Mouse (Mus musculus) stomach, embryonic 14.5 days (tissue): ENCODE measurements around the gene Larp1. TPM values are rescaled to one million over a fixed set of nuclear protein-coding genes. Genes with fewer than 3 reads are reported as not detected.

ENCODE experiments used
- ATAC-seq: fragments of 200-750 bp; cut with Nextera tagmentation; 2 replicates; pipeline ENCODE4 v1.8.0; 2017; ENCODE audit warnings: low read depth, moderate TSS enrichment; ENCODE audit not compliant: insufficient number of reproducible peaks, insufficient read depth, low FRiP score
- H3K27ac ChIP-seq: fragments of 300-500 bp; sonication (generic); 2 replicates; pipeline ENCODE4 v1.5.1; 2014; ENCODE audit warnings: mild to moderate bottlenecking, low read length, moderate library complexity, mixed read lengths
- H3K27me3 ChIP-seq: fragments of 300-500 bp; sonication (generic); 2 replicates; pipeline ENCODE4 v1.6.1; 2014; ENCODE audit warnings: low read length, control low read depth, mixed read lengths; ENCODE audit not compliant: control insufficient read depth, insufficient read depth
- H3K36me3 ChIP-seq: fragments of 300-500 bp; sonication (generic); 2 replicates; pipeline ENCODE4 v1.6.1; 2014; ENCODE audit warnings: mild to moderate bottlenecking, control low read depth, low read length, moderate library complexity, mixed read lengths; ENCODE audit not compliant: control insufficient read depth, insufficient read depth
- H3K4me1 ChIP-seq: fragments of 300-500 bp; sonication (generic); 2 replicates; pipeline ENCODE4 v1.6.1; 2014; ENCODE audit warnings: low read length, control low read depth, mixed read lengths; ENCODE audit not compliant: control insufficient read depth, insufficient read depth
- H3K4me2 ChIP-seq: fragments of 300-500 bp; sonication (generic); replicated peaks from 2 replicates; pipeline ENCODE4 v1.6.1; 2014; ENCODE audit warnings: low read depth, low read length, control low read depth
- H3K4me3 ChIP-seq: fragments of 300-500 bp; sonication (generic); 2 replicates; pipeline ENCODE4 v1.5.1; 2014; ENCODE audit warnings: low read depth, low read length, control low read depth
- H3K9ac ChIP-seq: fragments of 300-500 bp; sonication (generic); replicated peaks from 2 replicates; pipeline ENCODE4 v1.6.1; 2014; ENCODE audit warnings: low read depth, mild to moderate bottlenecking, control low read depth, low read length, moderate library complexity, mixed read lengths
- H3K9me3 ChIP-seq: fragments of 300-500 bp; sonication (generic); 2 replicates; pipeline ENCODE4 v1.6.1; 2016; ENCODE audit warnings: low read depth, low read length, control low read depth; ENCODE audit not compliant: control insufficient read depth
- WGBS: fragments of 180-500 bp; shearing (Covaris S2); extraction: QIAGEN DNeasy Blood & Tissue Kit; methylation state at CpG from one replicate; pipeline ENCODE4 v1.1.7; 2014; 5-methylcytosine and 5-hydroxymethylcytosine counted together
- polyA plus RNA-seq: library from polyadenylated mRNA; unstranded; fragments of >200 nt; fragmentation: Nextera tagmentation; extraction: Ambion mirVana; gene quantifications from 2 replicates; pipeline ENCODE4 v1.2.1, GENCODE M21; 2014

Gene Larp1
- polyA plus RNA-seq, 1 experiment from 2014 or later = 23.9 TPM

- H3K4me3 ChIP-seq = peak overlapping the region; percentile 99
- ATAC-seq = no peak
- H3K36me3 ChIP-seq = no peaks in the 10 kb centered on the region
- H3K4me2 ChIP-seq = peak overlapping the region; percentile 84
- peak overlapping the region; percentile 97 for H3K9ac ChIP-seq
- H3K9me3 ChIP-seq = no peaks in the 10 kb centered on the region
- H3K4me1 ChIP-seq = peaks cover 18% of the 10 kb centered on the region
- H3K27me3 ChIP-seq = no peaks in the 10 kb centered on the region
- 8% methylated on average over 5 of the region's 5 CpGs for WGBS
- peak overlapping the region; percentile 76; the same call in 1 of the 2 replicates for H3K27ac ChIP-seq
These were observed 851 bp upstream of the Larp1 start for GRCm38 (mm10) chr11:58008013-58008412.

GRCm38 (mm10) chr11:58008437-58009050 is 320 bp upstream of the Larp1 start:
- peak overlapping the region; percentile 89 for H3K27ac ChIP-seq
- peak overlapping the region; percentile 84 for H3K4me2 ChIP-seq
- H3K9ac ChIP-seq = peak overlapping the region; percentile 97
- H3K36me3 ChIP-seq = no peaks in the 10 kb centered on the region
- ATAC-seq = peak; percentile 91
- no peaks in the 10 kb centered on the region for H3K9me3 ChIP-seq
- under 1% methylated on average over 70 of the region's 74 CpGs for WGBS
- H3K4me1 ChIP-seq = peaks cover 18% of the 10 kb centered on the region
- no peaks in the 10 kb centered on the region for H3K27me3 ChIP-seq
- peak overlapping the region; percentile 99 for H3K4me3 ChIP-seq

GRCm38 (mm10) chr11:58009516-58010141 is 765 bp downstream of the Larp1 start:
- peak overlapping the region; percentile 89 for H3K27ac ChIP-seq
- under 1% methylated on average over 67 of the region's 78 CpGs for WGBS
- no peaks in the 10 kb centered on the region for H3K27me3 ChIP-seq
- peaks cover 25% of the 10 kb centered on the region for H3K4me1 ChIP-seq
- H3K4me2 ChIP-seq = peak overlapping the region; percentile 84
- peak overlapping the region; percentile 99 for H3K4me3 ChIP-seq
- no peaks in the 10 kb centered on the region for H3K36me3 ChIP-seq
- H3K9me3 ChIP-seq = no peaks in the 10 kb centered on the region
- peak; percentile 73 for ATAC-seq
- peak overlapping the region; percentile 97 for H3K9ac ChIP-seq

DNA sequence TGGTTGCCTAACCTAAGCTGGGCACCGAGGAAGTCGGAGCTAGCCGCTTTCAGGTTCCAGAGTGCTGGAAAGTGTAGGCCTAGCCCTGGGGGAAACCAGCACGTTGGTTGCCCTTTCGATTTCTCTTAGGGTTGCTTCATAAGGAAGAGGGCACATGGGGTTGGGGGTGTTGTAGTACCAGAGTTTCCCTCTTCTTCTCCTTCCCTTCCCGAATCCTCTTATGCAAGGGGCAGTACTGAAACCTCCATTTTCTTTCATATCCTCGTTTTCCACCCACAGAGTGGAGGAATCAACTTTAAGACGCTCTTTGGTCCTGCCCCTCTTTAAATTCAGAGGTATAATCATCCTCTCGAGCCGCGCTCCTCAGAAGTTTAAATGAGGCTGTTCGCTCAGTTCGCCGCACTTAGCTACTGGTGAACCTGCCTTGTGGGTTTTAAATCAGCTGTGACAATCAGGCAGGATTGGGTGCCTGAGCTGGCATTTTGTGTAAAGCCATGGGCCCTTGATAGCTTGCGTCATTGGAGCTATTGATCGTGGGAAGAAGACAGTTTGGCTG is 1.4 kb downstream of the Larp1 start:
- 2% methylated on average over 16 of the region's 16 CpGs for WGBS
- no peak for ATAC-seq
- H3K36me3 ChIP-seq = no peaks in the 10 kb centered on the region

GRCm38 (mm10) chr11:58010930-58011329 is 2.1 kb downstream of the Larp1 start:
- H3K4me1 ChIP-seq = peaks cover 26% of the 10 kb centered on the region
- H3K9ac ChIP-seq = no peak overlapping the region
- peak overlapping the region; percentile 84 for H3K4me2 ChIP-seq
- H3K27ac ChIP-seq = no peak overlapping the region
- ATAC-seq = no peak
- peak overlapping the region; percentile 99 for H3K4me3 ChIP-seq
- no peaks in the 10 kb centered on the region for H3K27me3 ChIP-seq
- H3K36me3 ChIP-seq = no peaks in the 10 kb centered on the region
- 33% methylated on average over 1 of the region's 1 CpGs for WGBS
- H3K9me3 ChIP-seq = no peaks in the 10 kb centered on the region

More for the DNA sequence above, 1.4 kb downstream of the Larp1 start:
- H3K9ac ChIP-seq = peak overlapping the region; percentile 97
- no peaks in the 10 kb centered on the region for H3K27me3 ChIP-seq
- H3K4me3 ChIP-seq = peak overlapping the region; percentile 99
- H3K4me2 ChIP-seq = peak overlapping the region; percentile 84
- no peaks in the 10 kb centered on the region for H3K9me3 ChIP-seq
- peak overlapping the region; percentile 89; the same call in 1 of the 2 replicates for H3K27ac ChIP-seq
- peaks cover 25% of the 10 kb centered on the region for H3K4me1 ChIP-seq

DNA sequence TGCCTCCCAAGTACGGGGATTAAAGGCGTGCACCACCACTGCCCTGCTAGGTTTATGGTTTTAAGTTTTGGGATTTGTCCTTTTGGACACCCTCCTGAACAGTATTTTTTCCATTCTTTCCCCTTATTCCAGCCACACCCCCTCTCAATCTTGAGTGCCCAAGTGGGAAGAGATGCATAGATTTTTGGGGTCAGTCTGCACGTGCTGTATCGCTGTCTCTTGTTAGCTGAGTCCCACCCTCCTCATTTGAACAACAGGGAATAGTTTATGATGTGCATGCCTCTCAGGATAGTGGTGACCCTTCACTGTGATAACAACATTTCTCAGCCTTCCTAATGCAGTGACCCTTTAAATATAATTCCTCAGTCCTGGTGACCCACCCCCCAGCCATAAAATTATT is 2.9 kb downstream of the Larp1 start:
- no peaks in the 10 kb centered on the region for H3K36me3 ChIP-seq
- ATAC-seq = no peak
- H3K4me2 ChIP-seq = no peak overlapping the region
- H3K27me3 ChIP-seq = no peaks in the 10 kb centered on the region
- WGBS = 72% methylated on average over 4 of the region's 4 CpGs
- H3K9ac ChIP-seq = no peak overlapping the region
- no peak overlapping the region for H3K4me3 ChIP-seq
- H3K9me3 ChIP-seq = no peaks in the 10 kb centered on the region
- H3K27ac ChIP-seq = no peak overlapping the region
- peaks cover 34% of the 10 kb centered on the region for H3K4me1 ChIP-seq

GRCm38 (mm10) chr11:58012674-58013073 is 3.8 kb downstream of the Larp1 start:
- H3K27ac ChIP-seq = no peak overlapping the region
- H3K36me3 ChIP-seq = no peaks in the 10 kb centered on the region
- no peak overlapping the region for H3K4me2 ChIP-seq
- H3K4me3 ChIP-seq = no peak overlapping the region
- ATAC-seq = no peak
- no peak overlapping the region for H3K9ac ChIP-seq
- H3K27me3 ChIP-seq = no peaks in the 10 kb centered on the region
- 85% methylated on average over 1 of the region's 1 CpGs for WGBS
- no peaks in the 10 kb centered on the region for H3K9me3 ChIP-seq
- H3K4me1 ChIP-seq = peaks cover 41% of the 10 kb centered on the region

GRCm38 (mm10) chr11:58013100-58013499 is 4.2 kb downstream of the Larp1 start:
- no peak for ATAC-seq
- Histone ChIP-seq H3K36me3 (no peaks in the 10 kb centered on the region), H3K9me3 (no peaks in the 10 kb centered on the region), H3K27me3 (no peaks in the 10 kb centered on the region), H3K9ac (no peak overlapping the region), H3K4me3 (no peak overlapping the region), H3K4me2 (no peak overlapping the region), H3K27ac (no peak overlapping the region), H3K4me1 (peaks cover 43% of the 10 kb centered on the region)
